Mouse (Mus musculus) lung, postnatal 0 days (tissue): ENCODE results near the gene Gm7073. TPM values are rescaled to one million over a fixed set of nuclear protein-coding genes. Genes with fewer than 3 reads are reported as not detected.

Experiments
- ATAC-seq: fragments of 200-750 bp; cut with Nextera tagmentation; 2 replicates; pipeline ENCODE4 v1.8.0; 2017; ENCODE audit warnings: moderate library complexity
- DNase-seq: peaks from one replicate; pipeline ENCODE4 v3.0.0-alpha.2; 2016; ENCODE audit warnings: low spot score
- H3K27ac ChIP-seq: fragments of 300-500 bp; sonication (generic); 2 replicates; pipeline ENCODE4 v1.5.1; 2014; ENCODE audit warnings: antibody characterized with exemption, mild to moderate bottlenecking, low read length, mixed read lengths
- H3K27me3 ChIP-seq: fragments of 300-500 bp; sonication (generic); replicated peaks from 2 replicates; pipeline ENCODE4 v1.6.1; 2014; ENCODE audit warnings: low read length, mixed read lengths; ENCODE audit not compliant: insufficient read depth
- H3K36me3 ChIP-seq: fragments of 300-500 bp; sonication (generic); 2 replicates; pipeline ENCODE4 v1.6.1; 2014; ENCODE audit warnings: low read length, mixed read lengths; ENCODE audit not compliant: insufficient read depth
- H3K4me1 ChIP-seq: fragments of 300-500 bp; sonication (generic); 2 replicates; pipeline ENCODE4 v1.6.1; 2014; ENCODE audit warnings: antibody characterized with exemption, low read depth, low read length, mixed read lengths; ENCODE audit not compliant: insufficient read depth
- H3K4me2 ChIP-seq: fragments of 300-500 bp; sonication (generic); replicated peaks from 2 replicates; pipeline ENCODE4 v1.6.1; 2014; ENCODE audit warnings: low read depth, mild to moderate bottlenecking, low read length, moderate library complexity, mixed read lengths
- H3K4me3 ChIP-seq: fragments of 300-500 bp; sonication (generic); 2 replicates; pipeline ENCODE4 v1.5.1; 2014; ENCODE audit warnings: low read depth, low read length
- H3K9ac ChIP-seq: fragments of 300-500 bp; sonication (generic); replicated peaks from 2 replicates; pipeline ENCODE4 v1.6.1; 2014; ENCODE audit warnings: low read depth, mild to moderate bottlenecking
- H3K9me3 ChIP-seq: fragments of 300-500 bp; sonication (generic); 2 replicates; pipeline ENCODE4 v1.6.1; 2016; ENCODE audit warnings: low read length, mixed read lengths
- CTCF ChIP-seq: IDR thresholded peaks from 2 replicates; pipeline ENCODE4 v1.5.1; 2016; ENCODE audit warnings: antibody characterized with exemption, mild to moderate bottlenecking
- EP300 ChIP-seq: IDR thresholded peaks from 2 replicates; pipeline ENCODE4 v1.6.1; 2016; ENCODE audit warnings: antibody characterized with exemption, mild to moderate bottlenecking, control low read depth
- WGBS: fragments of 180-500 bp; shearing (Covaris S2); extraction: QIAGEN DNeasy Blood & Tissue Kit; methylation state at CpG from one replicate; pipeline ENCODE4 v1.1.7; 2014; 5-methylcytosine and 5-hydroxymethylcytosine counted together
- polyA plus RNA-seq: library from polyadenylated mRNA; unstranded; fragments of >200 nt; fragmentation: Nextera tagmentation; extraction: Ambion mirVana; gene quantifications from 2 replicates; pipeline ENCODE4 v1.2.1, GENCODE M21; 2015

Gene Gm7073
- polyA plus RNA-seq: not detected in 2 replicates

DNA sequence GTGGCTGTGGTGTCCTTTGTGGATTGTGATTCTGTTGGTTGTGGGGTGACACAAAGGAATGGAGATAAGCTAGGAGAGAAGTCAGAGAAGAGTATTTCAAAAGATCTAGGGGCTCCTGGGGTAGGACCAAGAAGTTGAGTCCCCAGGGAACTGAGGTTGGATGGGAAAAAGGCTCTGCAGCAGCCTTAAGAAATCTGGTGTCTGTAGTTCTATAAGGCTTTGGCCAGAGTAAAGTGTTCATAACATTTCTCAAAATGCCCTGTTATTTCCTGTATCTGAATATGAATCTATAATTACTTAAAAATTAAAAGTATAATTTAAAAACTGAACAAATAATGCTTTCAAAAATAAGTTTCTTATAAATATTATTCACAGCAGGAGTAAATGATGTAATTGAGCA is at the start of gene Gm7073:
Gene Gm7073, minus strand, starts transcription at position 101 of the 400 bp plus-strand sequence.
- Histone ChIP-seq H3K4me3 (no peak within 1 kb of the TSS), H3K4me2 (no peak within 1 kb of the TSS), H3K27me3 (no peaks in the 10 kb centered on the region), H3K9ac (no peak within 1 kb of the TSS), H3K9me3 (no peaks in the 10 kb centered on the region), H3K27ac (no peak within 1 kb of the TSS), H3K4me1 (no peaks in the 10 kb centered on the region), H3K36me3 (no peaks in the 10 kb centered on the region)
- ATAC-seq: no peak
- TF ChIP-seq CTCF: no peak
- TF ChIP-seq EP300: no peak
- no peak for DNase-seq

DNA sequence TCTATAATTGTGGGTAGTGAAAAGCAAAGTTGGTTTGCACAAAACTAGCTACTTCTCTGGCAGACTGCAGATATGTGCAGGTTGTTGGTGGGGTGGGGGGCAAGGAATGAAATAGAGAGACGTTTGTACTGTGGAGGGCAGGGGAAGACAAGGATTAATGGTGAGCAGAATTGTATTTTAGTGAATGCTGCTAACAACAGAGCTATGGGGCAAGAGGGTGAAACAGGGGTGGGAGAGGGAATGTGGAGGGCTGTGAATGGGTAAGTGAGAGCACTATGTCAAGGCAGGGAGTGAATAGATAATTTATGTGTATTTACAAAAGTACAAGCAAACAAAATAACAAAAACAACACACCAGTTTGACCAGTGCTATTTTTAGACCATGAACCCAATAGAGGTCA is 31.5 kb upstream of the Gm7073 start:
- no peak overlapping the region for H3K27ac ChIP-seq
- TF ChIP-seq CTCF (no peak), EP300 (no peak)
- no peaks in the 10 kb centered on the region for H3K36me3 ChIP-seq
- H3K9me3 ChIP-seq: no peaks in the 10 kb centered on the region
- H3K9ac ChIP-seq: no peak overlapping the region
- no peak overlapping the region for H3K4me3 ChIP-seq
- no peaks in the 10 kb centered on the region for H3K27me3 ChIP-seq
- H3K4me2 ChIP-seq: no peak overlapping the region
- WGBS: 25% methylated on average over 1 of the region's 1 CpGs
- ATAC-seq: no peak
- no peak for DNase-seq
- H3K4me1 ChIP-seq: no peaks in the 10 kb centered on the region

DNA sequence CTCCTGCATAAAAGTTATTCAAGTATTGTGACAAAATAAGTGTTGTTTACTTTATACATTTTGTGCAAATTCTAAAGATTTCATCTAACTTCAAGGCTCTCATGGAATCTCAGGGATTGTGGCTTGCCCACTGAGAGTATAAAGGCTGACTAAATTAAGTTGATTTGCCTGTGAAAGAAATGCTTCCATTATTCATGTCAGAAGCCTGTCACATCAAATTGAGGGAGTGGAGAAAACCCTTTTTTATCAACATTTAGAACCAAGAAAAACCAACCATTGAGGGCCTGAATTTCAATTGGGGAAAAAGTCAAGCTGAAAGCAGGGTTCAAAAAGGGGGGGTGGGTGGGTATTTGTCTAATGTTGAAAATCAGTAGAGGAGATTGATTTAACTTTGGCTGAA is 30.0 kb upstream of the Gm7073 start:
- DNase-seq (no peak), ATAC-seq (no peak)
- Histone ChIP-seq H3K9me3 (no peaks in the 10 kb centered on the region), H3K27me3 (no peaks in the 10 kb centered on the region), H3K27ac (no peak overlapping the region), H3K9ac (no peak overlapping the region), H3K4me3 (no peak overlapping the region), H3K36me3 (no peaks in the 10 kb centered on the region), H3K4me1 (no peaks in the 10 kb centered on the region), H3K4me2 (no peak overlapping the region)
- TF ChIP-seq CTCF (no peak), EP300 (no peak)

DNA sequence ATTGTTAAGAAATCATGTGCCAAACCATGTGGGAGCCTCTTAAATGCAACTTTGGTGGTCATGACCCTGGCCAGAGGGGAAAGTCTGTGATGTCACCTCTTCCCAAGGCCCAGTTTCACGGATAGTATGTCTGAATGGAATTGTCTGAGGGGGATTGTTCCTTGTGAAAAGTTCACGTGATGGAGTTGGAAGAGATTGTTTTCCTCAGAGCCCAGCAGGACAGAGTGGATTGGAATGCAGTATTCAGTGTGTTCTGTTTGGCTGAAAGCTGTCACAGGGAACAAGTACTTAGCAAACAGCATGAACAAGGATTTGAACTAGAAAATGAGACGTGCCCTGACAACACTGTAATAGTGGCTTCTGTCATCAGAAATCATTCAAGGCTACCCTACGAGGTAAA is 16.2 kb upstream of the Gm7073 start:
- Histone ChIP-seq H3K4me3 (no peak overlapping the region), H3K9me3 (no peaks in the 10 kb centered on the region), H3K4me1 (no peaks in the 10 kb centered on the region), H3K4me2 (no peak overlapping the region), H3K27ac (no peak overlapping the region), H3K36me3 (no peaks in the 10 kb centered on the region), H3K27me3 (no peaks in the 10 kb centered on the region), H3K9ac (no peak overlapping the region)
- TF ChIP-seq EP300 (no peak), CTCF (no peak)
- 58% methylated on average over 4 of the region's 4 CpGs for WGBS
- DNase-seq (no peak), ATAC-seq (no peak)

- peak overlapping the region; percentile 75 for H3K4me2 ChIP-seq
- ATAC-seq: peak; percentile 97
- H3K4me1 ChIP-seq: no peaks in the 10 kb centered on the region
- no peak for TF ChIP-seq CTCF
- WGBS: 15% methylated on average over 15 of the region's 113 CpGs
- H3K27ac ChIP-seq: no peak overlapping the region
- H3K9ac ChIP-seq: no peak overlapping the region
- H3K36me3 ChIP-seq: no peaks in the 10 kb centered on the region
- no peaks in the 10 kb centered on the region for H3K9me3 ChIP-seq
- peak; percentile 52 for DNase-seq
- H3K27me3 ChIP-seq: no peaks in the 10 kb centered on the region
- peak overlapping the region; percentile 42 for H3K4me3 ChIP-seq
These were observed 8.6 kb upstream of the Gm7073 start for GRCm38 (mm10) chrX:60547444-60548304.

- no peaks in the 10 kb centered on the region for H3K27me3 ChIP-seq
- TF ChIP-seq CTCF (no peak), EP300 (no peak)
- DNase-seq: no peak
- H3K4me3 ChIP-seq: peak overlapping the region; percentile 42
- ATAC-seq: no peak
- H3K9me3 ChIP-seq: no peaks in the 10 kb centered on the region
- H3K4me1 ChIP-seq: no peaks in the 10 kb centered on the region
- no peak overlapping the region for H3K27ac ChIP-seq
- H3K9ac ChIP-seq: no peak overlapping the region
- 18% methylated on average over 16 of the region's 16 CpGs for WGBS
- no peaks in the 10 kb centered on the region for H3K36me3 ChIP-seq
- H3K4me2 ChIP-seq: peak overlapping the region; percentile 75
These were observed 8.0 kb upstream of the Gm7073 start for GRCm38 (mm10) chrX:60547098-60547443.

DNA sequence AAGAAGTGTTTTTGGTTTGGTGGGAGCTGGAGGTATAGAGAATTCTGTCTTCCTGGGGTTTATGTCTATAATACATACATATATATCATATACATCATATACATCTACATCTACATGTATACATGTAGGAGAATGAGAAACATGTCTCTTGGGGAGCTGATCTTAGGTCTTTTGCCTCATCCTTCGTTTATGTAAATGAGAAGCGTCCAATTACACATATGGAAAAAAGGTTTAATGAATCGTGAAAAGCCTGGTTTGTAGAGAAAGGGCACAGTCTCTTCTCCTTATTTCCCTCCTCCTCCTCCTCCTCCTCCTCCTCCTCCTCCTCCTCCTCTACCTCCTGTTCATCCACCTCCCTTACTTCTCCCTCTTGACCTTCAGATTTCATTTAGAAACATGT is 6.9 kb upstream of the Gm7073 start:
- no peak for DNase-seq
- WGBS: 54% methylated on average over 3 of the region's 3 CpGs
- Histone ChIP-seq H3K9ac (no peak overlapping the region), H3K4me2 (no peak overlapping the region), H3K36me3 (no peaks in the 10 kb centered on the region), H3K9me3 (no peaks in the 10 kb centered on the region), H3K4me3 (no peak overlapping the region), H3K27me3 (no peaks in the 10 kb centered on the region), H3K4me1 (no peaks in the 10 kb centered on the region), H3K27ac (no peak overlapping the region)
- no peak for TF ChIP-seq CTCF
- no peak for TF ChIP-seq EP300
- ATAC-seq: no peak
